Mouse (Mus musculus) lung, adult 2 months (tissue): Measurements from ENCODE around the gene Zfp105. TPM values are rescaled to one million over a fixed set of nuclear protein-coding genes. Genes with fewer than 3 reads are reported as not detected.

Experiments used
- DNase-seq: peaks from one replicate; pipeline ENCODE4 v3.0.0; 2022
- H3K4me1 ChIP-seq: fragments of 200-500 bp; 2 replicates; pipeline ENCODE4 v1.6.1; 2011; ENCODE audit warnings: low read length; ENCODE audit not compliant: control insufficient read depth, insufficient read depth
- H3K4me3 ChIP-seq: fragments of 200-500 bp; replicated peaks from 2 replicates; pipeline ENCODE3; 2011; ENCODE audit warnings: low read depth, mild to moderate bottlenecking, control low read depth, low read length; ENCODE audit errors: extremely low read depth
- CTCF ChIP-seq: fragments of 200-500 bp; IDR thresholded peaks from 2 replicates; pipeline ENCODE4 v1.5.1; 2011; ENCODE audit warnings: mild to moderate bottlenecking, low read length, control low read depth; ENCODE audit not compliant: insufficient read depth
- POLR2A ChIP-seq: fragments of 200-500 bp; IDR thresholded peaks from 2 replicates; pipeline ENCODE4 v1.6.1; 2011; ENCODE audit warnings: low read depth, mild to moderate bottlenecking, control low read depth, low read length, borderline replicate concordance; ENCODE audit errors: extremely low read depth
- WGBS: fragments of 180-500 bp; shearing (Covaris S2); methylation state at CpG from one replicate; pipeline ENCODE4 v1.1.7; 2018; 5-methylcytosine and 5-hydroxymethylcytosine counted together
- polyA plus RNA-seq: library from polyadenylated mRNA; depleted of rRNA; stranded (reverse); fragments of >200 nt; gene quantifications from 2 replicates; pipeline ENCODE4 v1.2.3, GENCODE M21; 2012; rRNA removed

Gene Zfp105
- polyA plus RNA-seq, 1 experiment = 1.7 TPM

- TF ChIP-seq POLR2A = peak; percentile 70; the same call in 1 of the 2 replicates
- TF ChIP-seq CTCF = no peak
- under 1% methylated on average over 64 of the region's 64 CpGs for whole genome bisulfite sequencing
- peaks cover 3% of the 10 kb centered on the region; the same call in 1 of the 2 replicates for H3K4me1 ChIP-seq
- DNase-seq = peak; percentile 93
- H3K4me3 ChIP-seq = peak within 1 kb of the TSS; percentile 99
These were observed 28.0 kb downstream of the Zfp105 start, which contains the start of the genes 1110059G10Rik and Kif15 for GRCm38 (mm10) chr9:122950643-122951475. TSS of gene 1110059G10Rik (minus strand) at chr9:122951000. TSS of gene Kif15 (plus strand) at chr9:122951046.

Other genes starting within 250 kb of the Zfp105 start
- gene Topaz1, start 175.7 kb upstream of the Zfp105 start, polyA plus RNA-seq = 0.02 TPM in 1 of 2 replicates, not detected in the other
- 2.8 and 3.9 TPM in 2 replicates for gene Tcaim, start 117.5 kb upstream of the Zfp105 start, polyA plus RNA-seq
- gene Gm35549, start 79.0 kb upstream of the Zfp105 start, polyA plus RNA-seq = not detected in 2 replicates
- gene Zfp445, start 57.1 kb upstream of the Zfp105 start, polyA plus RNA-seq = 23.1 and 36.9 TPM in 2 replicates
- gene Zkscan7, start 37.4 kb upstream of the Zfp105 start, polyA plus RNA-seq = 2.3 and 4.0 TPM in 2 replicates
- gene 1110059G10Rik, start 27.9 kb downstream of the Zfp105 start, polyA plus RNA-seq = 1.3 and 2.4 TPM in 2 replicates
- 0.81 and 0.92 TPM in 2 replicates for gene Kif15, start 28.0 kb downstream of the Zfp105 start, polyA plus RNA-seq
- 28.4 and 30.1 TPM in 2 replicates for gene Tmem42, start 98.3 kb downstream of the Zfp105 start, polyA plus RNA-seq
- 0.24 and 0.28 TPM in 2 replicates for gene Tgm4, start 111.7 kb downstream of the Zfp105 start, polyA plus RNA-seq
- gene Zdhhc3, start 190.1 kb downstream of the Zfp105 start, polyA plus RNA-seq = 253 and 404 TPM in 2 replicates
- 57.4 and 80.6 TPM in 2 replicates for gene Exosc7, start 190.1 kb downstream of the Zfp105 start, polyA plus RNA-seq
- gene Clec3b, start 227.9 kb downstream of the Zfp105 start, polyA plus RNA-seq = 151 and 180 TPM in 2 replicates